Mouse (Mus musculus): Measurements from ENCODE around the gene Gbp5.

Gene Gbp5

GRCm38 (mm10) chr3:142493536-142494061 lies at the start of gene Gbp5:
Gene Gbp5 (plus strand): TSS chr3:142493978.
- DNase-seq (ENCODE audit: low read depth, low spot score), result peak; percentile 75

- no peak for DNase-seq (ENCODE audit: low read depth, low spot score)
These were observed 39.6 kb upstream of the Gbp5 start for GRCm38 (mm10) chr3:142454198-142454597.

- no peak for DNase-seq (ENCODE audit: low read depth, low spot score)
These were observed 34.5 kb upstream of the Gbp5 start for GRCm38 (mm10) chr3:142459241-142459640.

GRCm38 (mm10) chr3:142462764-142463751 lies 30.7 kb upstream of the Gbp5 start:
- no peak for DNase-seq (ENCODE audit: low read depth, low spot score)

GRCm38 (mm10) chr3:142474349-142474983 lies 19.3 kb upstream of the Gbp5 start:
- peak; percentile 66 for DNase-seq (ENCODE audit: low read depth, low spot score)

GRCm38 (mm10) chr3:142475913-142476312 lies 17.9 kb upstream of the Gbp5 start:
- DNase-seq (ENCODE audit: low read depth, low spot score), result peak; percentile 69

GRCm38 (mm10) chr3:142477866-142478265 lies 15.9 kb upstream of the Gbp5 start:
- DNase-seq (ENCODE audit: low read depth, low spot score), result no peak

GRCm38 (mm10) chr3:142478360-142478759 lies 15.4 kb upstream of the Gbp5 start:
- DNase-seq (ENCODE audit: low read depth, low spot score), result no peak

GRCm38 (mm10) chr3:142490465-142490864 lies 3.3 kb upstream of the Gbp5 start:
- peak; percentile 84 for DNase-seq (ENCODE audit: low read depth, low spot score)

GRCm38 (mm10) chr3:142495146-142495655 lies 1.4 kb downstream of the Gbp5 start:
- DNase-seq (ENCODE audit: low read depth, low spot score), result no peak

- no peak for DNase-seq (ENCODE audit: low read depth, low spot score)
These were observed 2.6 kb downstream of the Gbp5 start for GRCm38 (mm10) chr3:142496113-142497101.

GRCm38 (mm10) chr3:142497123-142497841 lies 3.5 kb downstream of the Gbp5 start:
- no peak for DNase-seq (ENCODE audit: low read depth, low spot score)

- DNase-seq (ENCODE audit: low read depth, low spot score), result no peak
These were observed 5.2 kb downstream of the Gbp5 start for GRCm38 (mm10) chr3:142498941-142499340.

- no peak for DNase-seq (ENCODE audit: low read depth, low spot score)
These were observed 34.3 kb downstream of the Gbp5 start for GRCm38 (mm10) chr3:142528116-142528515.

- no peak for DNase-seq (ENCODE audit: low read depth, low spot score)
These were observed 35.8 kb downstream of the Gbp5 start for GRCm38 (mm10) chr3:142529597-142529996.

- DNase-seq (ENCODE audit: low read depth, low spot score), result peak; percentile 61
These were observed 36.5 kb downstream of the Gbp5 start, which contains the start of gene Gbp7 for GRCm38 (mm10) chr3:142530087-142530953. Gene Gbp7 (plus strand): TSS chr3:142530342.

- DNase-seq (ENCODE audit: low read depth, low spot score), result no peak
These were observed 37.8 kb downstream of the Gbp5 start for GRCm38 (mm10) chr3:142531595-142531994.

GRCm38 (mm10) chr3:142533185-142533584 lies 39.4 kb downstream of the Gbp5 start:
- no peak for DNase-seq (ENCODE audit: low read depth, low spot score)

GRCm38 (mm10) chr3:142535667-142536066 lies 41.9 kb downstream of the Gbp5 start:
- DNase-seq (ENCODE audit: low read depth, low spot score), result no peak

Data from ZHBTc4 (cell line).